Mouse (Mus musculus) hindbrain, embryonic 12.5 days (tissue): ENCODE measurements at regions not wholly inside any gene's neighbourhood (a gene's known extent, or its start where the extent isn't known, plus 50 kb on each side); places are given as distances from the start of the nearest gene placed in this dataset.

Experiments used
- ATAC-seq: fragments of 200-750 bp; cut with Nextera tagmentation; 2 replicates; pipeline ENCODE4 v1.8.0; 2017; ENCODE audit warnings: moderate TSS enrichment; ENCODE audit not compliant: low FRiP score
- H3K27ac ChIP-seq: fragments of 300-500 bp; sonication (generic); 2 replicates; pipeline ENCODE4 v1.5.1; 2016; ENCODE audit warnings: mild to moderate bottlenecking
- H3K27me3 ChIP-seq: fragments of 300-500 bp; sonication (generic); 2 replicates; pipeline ENCODE4 v1.6.1; 2016; ENCODE audit warnings: mild to moderate bottlenecking
- H3K36me3 ChIP-seq: fragments of 300-500 bp; sonication (generic); 2 replicates; pipeline ENCODE4 v1.6.1; 2016; ENCODE audit warnings: mild to moderate bottlenecking
- H3K4me1 ChIP-seq: fragments of 300-500 bp; sonication (generic); 2 replicates; pipeline ENCODE4 v1.6.1; 2016
- H3K4me2 ChIP-seq: fragments of 300-500 bp; sonication (generic); replicated peaks from 2 replicates; pipeline ENCODE4 v1.6.1; 2016; ENCODE audit warnings: mild to moderate bottlenecking
- H3K4me3 ChIP-seq: fragments of 300-500 bp; sonication (generic); 2 replicates; pipeline ENCODE4 v1.5.1; 2016; ENCODE audit warnings: mild to moderate bottlenecking
- H3K9ac ChIP-seq: fragments of 300-500 bp; sonication (generic); 2 replicates; pipeline ENCODE4 v1.6.1; 2016; ENCODE audit warnings: mild to moderate bottlenecking, moderate library complexity
- H3K9me3 ChIP-seq: fragments of 300-500 bp; sonication (generic); replicated peaks from 2 replicates; pipeline ENCODE4 v1.6.1; 2016; ENCODE audit warnings: mild to moderate bottlenecking
- WGBS: fragments of 180-500 bp; shearing (Covaris S2); methylation state at CpG from one replicate; pipeline ENCODE4 v1.1.7; 2016; 5-methylcytosine and 5-hydroxymethylcytosine counted together

- H3K4me3 ChIP-seq = no peak overlapping the region
- H3K4me2 ChIP-seq = no peak overlapping the region
- ATAC-seq = no peak
- no peaks in the 10 kb centered on the region for H3K36me3 ChIP-seq
- no peak overlapping the region for H3K27ac ChIP-seq
- H3K9ac ChIP-seq = no peak overlapping the region
- no peaks in the 10 kb centered on the region for H3K9me3 ChIP-seq
- H3K4me1 ChIP-seq = peaks cover 21% of the 10 kb centered on the region
- no peaks in the 10 kb centered on the region for H3K27me3 ChIP-seq
- WGBS = 76% methylated on average over 2 of the region's 2 CpGs
These were observed 288.3 kb downstream of the Zfp706 start for GRCm38 (mm10) chr15:36719241-36719640.

DNA sequence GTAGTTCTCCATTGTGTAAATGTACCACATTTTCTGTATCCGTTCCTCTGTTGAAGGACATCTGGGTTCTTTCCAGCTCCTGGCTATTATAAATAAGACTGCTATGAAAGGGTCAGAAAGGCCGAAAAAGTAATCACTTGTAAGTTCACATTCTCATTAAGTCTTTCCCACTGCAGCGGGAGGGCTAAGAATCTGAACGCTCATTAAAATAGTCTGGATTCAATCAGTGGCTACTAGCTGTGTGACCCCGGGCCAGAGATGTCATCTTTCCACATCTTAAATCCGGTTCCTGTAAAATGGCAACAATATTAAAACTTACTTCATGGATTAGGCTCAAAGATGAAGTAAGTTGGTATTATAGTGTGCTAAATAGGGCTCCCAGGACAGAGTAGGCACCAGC, 289.7 kb downstream of the Zfp706 start:
- H3K9me3 ChIP-seq = no peaks in the 10 kb centered on the region
- H3K9ac ChIP-seq = no peak overlapping the region
- H3K27me3 ChIP-seq = no peaks in the 10 kb centered on the region
- H3K4me3 ChIP-seq = no peak overlapping the region
- no peak for ATAC-seq
- 70% methylated on average over 6 of the region's 6 CpGs for WGBS
- peaks cover 21% of the 10 kb centered on the region for H3K4me1 ChIP-seq
- H3K27ac ChIP-seq = no peak overlapping the region
- no peak overlapping the region for H3K4me2 ChIP-seq
- H3K36me3 ChIP-seq = no peaks in the 10 kb centered on the region

DNA sequence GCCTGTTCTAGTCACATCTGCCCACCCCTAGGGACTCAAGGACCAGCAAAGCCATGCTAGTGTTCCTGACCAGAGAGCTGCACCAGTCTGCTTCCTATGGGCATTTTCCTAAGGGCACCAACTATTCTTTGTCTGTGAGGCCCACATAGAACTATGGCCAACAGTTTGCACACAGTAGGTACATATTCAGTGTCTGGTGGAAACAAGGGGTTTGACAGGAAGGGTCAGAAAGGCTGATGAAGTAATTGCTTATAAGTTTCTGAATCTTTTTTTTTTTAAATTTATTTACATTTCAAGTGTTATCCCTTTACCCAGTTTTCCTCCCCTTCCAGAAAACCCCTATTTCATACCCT, 290.9 kb downstream of the Zfp706 start:
- H3K4me3 ChIP-seq = no peak overlapping the region
- H3K36me3 ChIP-seq = no peaks in the 10 kb centered on the region
- ATAC-seq = no peak
- peaks cover 15% of the 10 kb centered on the region for H3K4me1 ChIP-seq
- peak overlapping the region; percentile 72 for H3K27ac ChIP-seq
- H3K9me3 ChIP-seq = no peaks in the 10 kb centered on the region
- H3K9ac ChIP-seq = no peak overlapping the region
- peak overlapping the region; percentile 45; the same call in 1 of the 2 replicates for H3K4me2 ChIP-seq
- H3K27me3 ChIP-seq = no peaks in the 10 kb centered on the region

- 21% methylated on average over 26 of the region's 26 CpGs for WGBS
- peak overlapping the region; percentile 12; the same call in 1 of the 2 replicates for H3K4me3 ChIP-seq
- H3K4me1 ChIP-seq = peaks cover 11% of the 10 kb centered on the region
- ATAC-seq = peak; percentile 65
- H3K36me3 ChIP-seq = no peaks in the 10 kb centered on the region
- H3K27me3 ChIP-seq = no peaks in the 10 kb centered on the region
- no peaks in the 10 kb centered on the region for H3K9me3 ChIP-seq
- 0 out of 2 replicates have a peak overlapping the region, but pooled peaks have one; percentile 38 for H3K9ac ChIP-seq
- H3K4me2 ChIP-seq = peak overlapping the region; percentile 45
- H3K27ac ChIP-seq = peak overlapping the region; percentile 72
These were observed 291.6 kb downstream of the Zfp706 start for GRCm38 (mm10) chr15:36715745-36716685.

- H3K4me3 ChIP-seq = no peak overlapping the region
- no peak overlapping the region for H3K27ac ChIP-seq
- WGBS = 90% methylated on average over 6 of the region's 6 CpGs
- no peak overlapping the region for H3K9ac ChIP-seq
- H3K9me3 ChIP-seq = no peaks in the 10 kb centered on the region
- H3K4me1 ChIP-seq = peaks cover 11% of the 10 kb centered on the region
- H3K4me2 ChIP-seq = no peak overlapping the region
- no peaks in the 10 kb centered on the region for H3K27me3 ChIP-seq
- H3K36me3 ChIP-seq = no peaks in the 10 kb centered on the region
- ATAC-seq = 0 out of 2 replicates have a peak, but pooled peaks have one; percentile 39
These were observed 292.4 kb downstream of the Zfp706 start for GRCm38 (mm10) chr15:36715159-36715558.

DNA sequence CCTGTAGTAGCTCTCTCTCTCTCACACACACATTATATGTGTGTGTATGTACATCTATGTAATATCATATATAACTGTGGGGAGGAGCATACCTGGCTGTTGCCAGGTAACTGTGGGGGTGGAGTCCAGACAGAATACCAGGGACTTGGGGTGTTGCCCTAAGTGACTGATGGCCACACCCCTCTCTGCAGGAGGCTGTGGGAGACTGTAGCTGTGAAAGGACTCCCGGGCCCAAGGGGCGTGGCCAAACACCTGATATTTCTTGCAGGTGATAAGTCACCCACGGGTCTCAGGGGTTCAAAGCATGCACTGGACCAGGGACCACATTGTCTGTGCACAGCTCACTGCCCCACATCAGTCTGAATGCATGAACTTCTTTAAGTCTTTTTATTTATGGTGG, 297.8 kb downstream of the Zfp706 start:
- Histone ChIP-seq H3K27ac (no peak overlapping the region), H3K36me3 (no peaks in the 10 kb centered on the region), H3K9ac (no peak overlapping the region), H3K4me2 (no peak overlapping the region), H3K4me3 (no peak overlapping the region), H3K4me1 (no peaks in the 10 kb centered on the region), H3K27me3 (no peaks in the 10 kb centered on the region), H3K9me3 (no peaks in the 10 kb centered on the region)
- 66% methylated on average over 3 of the region's 3 CpGs for WGBS
- no peak for ATAC-seq

DNA sequence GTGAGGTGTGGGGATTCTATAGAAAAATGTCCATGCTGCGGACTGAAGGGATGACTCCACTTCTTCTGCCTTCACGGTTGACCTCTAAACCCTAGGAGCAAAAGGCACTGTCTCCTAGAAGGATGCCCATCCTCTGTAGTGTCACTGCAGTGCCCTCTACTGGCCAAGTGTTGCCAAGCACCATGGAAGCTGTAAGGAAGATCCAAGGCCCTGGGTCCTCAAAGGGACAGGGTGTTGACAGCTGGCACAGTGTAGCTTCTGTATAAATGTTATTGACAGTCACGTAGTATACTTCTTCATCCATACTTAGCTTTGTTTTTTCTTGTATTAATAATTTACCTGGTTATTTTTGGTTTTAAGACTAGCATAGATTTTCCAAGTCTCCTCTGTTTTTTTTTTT, 299.1 kb downstream of the Zfp706 start:
- Histone ChIP-seq H3K4me1 (no peaks in the 10 kb centered on the region), H3K36me3 (no peaks in the 10 kb centered on the region), H3K4me3 (no peak overlapping the region), H3K9ac (no peak overlapping the region), H3K27me3 (no peaks in the 10 kb centered on the region), H3K4me2 (no peak overlapping the region), H3K9me3 (no peaks in the 10 kb centered on the region), H3K27ac (no peak overlapping the region)
- ATAC-seq = peak; percentile 64; the same call in 1 of the 2 replicates
- 20% methylated on average over 3 of the region's 3 CpGs for WGBS

DNA sequence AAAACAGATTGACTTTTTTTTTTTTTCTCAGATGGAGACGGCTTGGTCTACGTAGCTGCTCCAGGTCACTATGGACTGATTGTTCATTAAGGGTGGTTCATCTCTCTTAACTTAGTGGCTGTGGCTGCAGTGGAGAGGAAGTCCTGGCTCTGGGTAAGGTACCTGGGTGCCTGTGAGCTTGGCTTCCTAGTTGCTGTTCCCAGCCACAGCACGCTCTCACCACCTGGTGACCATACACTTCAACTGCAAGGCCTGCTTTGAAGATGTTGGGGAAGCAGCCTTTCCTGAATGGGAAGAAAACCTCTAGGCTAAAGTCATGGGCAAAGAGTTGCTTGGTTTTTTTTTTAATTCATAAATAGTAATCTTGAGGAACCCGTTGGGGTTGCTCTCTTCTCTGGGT, 301.6 kb downstream of the Zfp706 start:
- Histone ChIP-seq H3K4me3 (no peak overlapping the region), H3K9ac (no peak overlapping the region), H3K9me3 (no peaks in the 10 kb centered on the region), H3K27ac (no peak overlapping the region), H3K4me1 (0 out of 2 replicates have a peak, but pooled peaks cover 3% of the 10 kb centered on the region), H3K27me3 (no peaks in the 10 kb centered on the region), H3K36me3 (no peaks in the 10 kb centered on the region), H3K4me2 (no peak overlapping the region)
- no peak for ATAC-seq
- 36% methylated on average over 4 of the region's 4 CpGs for WGBS

- Histone ChIP-seq H3K36me3 (no peaks in the 10 kb centered on the region), H3K9me3 (no peaks in the 10 kb centered on the region), H3K4me2 (no peak overlapping the region), H3K4me1 (0 out of 2 replicates have a peak, but pooled peaks cover 3% of the 10 kb centered on the region), H3K27me3 (no peaks in the 10 kb centered on the region), H3K27ac (no peak overlapping the region), H3K4me3 (no peak overlapping the region), H3K9ac (no peak overlapping the region)
- no peak for ATAC-seq
- WGBS = 51% methylated on average over 2 of the region's 2 CpGs
These were observed 302.2 kb downstream of the Zfp706 start for GRCm38 (mm10) chr15:36705391-36705790.

- H3K4me3 ChIP-seq = no peak overlapping the region
- ATAC-seq = no peak
- no peak overlapping the region for H3K27ac ChIP-seq
- H3K27me3 ChIP-seq = no peaks in the 10 kb centered on the region
- H3K4me2 ChIP-seq = no peak overlapping the region
- H3K4me1 ChIP-seq = 0 out of 2 replicates have a peak, but pooled peaks cover 3% of the 10 kb centered on the region
- H3K36me3 ChIP-seq = no peaks in the 10 kb centered on the region
- H3K9me3 ChIP-seq = no peaks in the 10 kb centered on the region
- 45% methylated on average over 8 of the region's 8 CpGs for WGBS
- no peak overlapping the region for H3K9ac ChIP-seq
These were observed 305.7 kb downstream of the Zfp706 start for GRCm38 (mm10) chr15:36701846-36702245.

GRCm38 (mm10) chr15:36700196-36700595, 307.4 kb downstream of the Zfp706 start:
- H3K4me3 ChIP-seq = no peak overlapping the region

DNA sequence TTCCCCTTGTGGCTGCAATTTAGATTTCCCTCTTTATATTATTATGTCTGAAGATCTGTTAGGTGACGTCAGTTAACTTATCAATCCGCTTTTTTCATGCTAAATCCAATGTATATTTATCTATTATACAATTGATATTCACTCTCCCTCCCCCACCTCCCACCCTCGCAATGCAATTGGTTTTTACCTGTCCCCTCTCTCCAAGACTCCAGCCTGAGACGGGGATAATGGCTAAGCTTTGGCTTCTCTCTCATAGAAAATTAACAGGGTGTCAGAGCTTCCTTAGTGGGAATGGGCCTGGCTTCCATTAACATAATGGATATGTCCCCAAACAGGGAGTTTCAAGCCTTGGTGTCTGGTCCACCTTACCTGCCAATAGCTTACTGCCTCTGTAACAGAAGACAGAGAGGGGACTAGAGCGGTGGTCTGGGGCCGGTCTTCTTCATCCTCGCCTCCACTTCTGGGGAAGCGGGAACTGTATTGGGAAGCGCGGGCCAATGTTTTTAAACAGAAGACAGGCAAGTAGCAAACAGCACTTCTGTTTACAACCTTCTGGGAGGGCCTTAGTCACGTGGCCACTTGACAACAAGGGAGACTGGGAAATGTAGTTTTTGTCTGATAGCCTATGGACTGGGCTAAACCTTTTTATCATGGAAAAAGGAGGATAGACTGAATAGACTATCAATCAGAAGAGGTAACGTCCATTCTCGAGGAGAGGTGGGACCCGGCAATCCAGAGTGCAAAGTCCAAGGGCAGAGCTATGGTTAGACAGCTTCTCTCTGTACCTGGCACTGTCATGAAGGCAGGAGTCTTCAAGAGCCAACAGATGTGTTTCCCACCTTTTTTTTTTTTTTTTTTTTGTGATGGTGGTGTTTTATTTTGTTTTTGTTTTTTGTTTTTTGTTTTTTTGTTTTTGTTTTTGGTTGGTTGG, 312.1 kb downstream of the Zfp706 start:
- Histone ChIP-seq H3K27me3 (no peaks in the 10 kb centered on the region), H3K4me3 (peak overlapping the region; percentile 39), H3K4me2 (peak overlapping the region; percentile 60), H3K9ac (peak overlapping the region; percentile 49), H3K27ac (no peak overlapping the region), H3K9me3 (no peaks in the 10 kb centered on the region), H3K4me1 (0 out of 2 replicates have a peak, but pooled peaks cover 3% of the 10 kb centered on the region), H3K36me3 (no peaks in the 10 kb centered on the region)
- 28% methylated on average over 14 of the region's 14 CpGs for WGBS
- peak; percentile 89 for ATAC-seq

More at GRCm38 (mm10) chr15:36700196-36700595, 307.4 kb downstream of the Zfp706 start:
- no peaks in the 10 kb centered on the region for H3K9me3 ChIP-seq
- H3K27ac ChIP-seq = no peak overlapping the region
- no peak overlapping the region for H3K9ac ChIP-seq
- H3K4me2 ChIP-seq = no peak overlapping the region
- WGBS = 87% methylated on average over 5 of the region's 5 CpGs
- ATAC-seq = no peak
- no peaks in the 10 kb centered on the region for H3K27me3 ChIP-seq
- H3K4me1 ChIP-seq = 0 out of 2 replicates have a peak, but pooled peaks cover 5% of the 10 kb centered on the region
- no peaks in the 10 kb centered on the region for H3K36me3 ChIP-seq
